ENCODE assay signal across 9 mouse cellular contexts in the genomic region with DNA sequence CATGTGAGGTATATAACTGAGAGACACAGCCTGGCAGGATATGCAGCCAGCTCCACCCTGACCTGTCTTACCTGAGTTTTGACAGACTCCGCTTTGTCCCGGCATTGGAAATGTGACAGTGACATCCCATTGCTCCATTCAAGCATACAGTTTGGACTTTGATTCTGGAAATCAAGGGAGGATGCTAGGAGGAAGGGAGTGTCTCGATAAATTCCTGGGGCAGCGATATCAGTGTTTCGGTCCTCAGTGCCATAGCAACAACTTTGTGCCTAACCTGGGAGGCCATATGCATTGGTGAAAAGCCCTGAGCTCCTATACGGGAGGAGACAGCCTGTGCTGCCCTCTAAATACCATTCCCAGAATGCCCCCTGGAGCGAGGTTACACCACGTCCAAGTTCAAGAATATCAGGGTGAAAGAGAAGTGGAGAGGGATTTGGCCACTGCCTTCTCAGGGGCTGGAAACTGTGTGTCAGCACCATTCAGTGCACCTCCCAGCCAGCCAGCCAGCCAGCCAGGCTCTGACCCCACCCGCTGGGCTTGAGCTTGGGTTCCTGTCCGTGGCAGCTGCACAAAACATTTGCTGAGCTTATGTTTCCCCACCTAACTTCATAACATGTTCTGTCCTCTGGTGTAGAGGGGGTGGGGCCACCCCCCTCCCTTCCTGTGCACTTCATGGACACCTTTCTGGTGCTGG.
DNase-seq lines count a peak whose midpoint lies in the region; ATAC-seq and TF ChIP-seq lines count a peak whose summit lies in the region.
"Had no signal": no experiment of that assay in that cellular context is flagged by ENCODE, and none has a peak within 500 bp of the region (broad histone marks: within the 10 kb centered on the region; RNA-seq: fewer than 3 reads in every experiment).

No protein-coding gene starts in this region.

- 76% methylated on average over 10 of the region's 10 CpGs for WGBS in liver, embryonic 12.5 days (ENCODE audit: insufficient replicate concordance)

- peak overlapping the region; percentile 64; the same call in 1 of the 2 replicates for H3K9ac ChIP-seq in liver, embryonic 12.5 days
- H3K9ac ChIP-seq: embryonic facial prominence, embryonic 12.5 days had no signal

- peak overlapping the region; percentile 89 for H3K27ac ChIP-seq in liver, embryonic 12.5 days
- no peak overlapping the region for H3K27ac ChIP-seq in left cerebral cortex, adult 2 months
- H3K27ac ChIP-seq: embryonic facial prominence, embryonic 12.5 days had no signal

- TF ChIP-seq CTCF in left cerebral cortex, adult 2 months (IDR thresholded peaks at IDR 0.05), result no peak

- no peaks in the 10 kb centered on the region for H3K9me3 ChIP-seq in liver, embryonic 12.5 days (replicated peaks)
- H3K9me3 ChIP-seq: embryonic facial prominence, embryonic 12.5 days had no signal

- H3K27me3 ChIP-seq in liver, embryonic 12.5 days (replicated peaks), result no peaks in the 10 kb centered on the region
- H3K27me3 ChIP-seq: embryonic facial prominence, embryonic 12.5 days had no signal

- H3K4me3 ChIP-seq in liver, embryonic 12.5 days, result no peak overlapping the region
- H3K4me3 ChIP-seq in left cerebral cortex, adult 2 months, result no peak overlapping the region
- H3K4me3 ChIP-seq: embryonic facial prominence, embryonic 12.5 days had no signal

- intact Hi-C loops in heart, postnatal 36 days (cut with DNase I), result loop anchor here (2.0 to 5.0 kb wide), 3 partner anchors 38 to 126 kb away; no protein-coding TSS in a partner anchor
- intact Hi-C loops in left cerebral cortex, adult 2 months (cut with DNase I), result no loop called here

- peak; percentile 18 for DNase-seq in ovary, postnatal 36 days (ENCODE audit: low spot score)
- DNase-seq in ovary, postnatal 14 days (ENCODE audit: low spot score), result no peak
- DNase-seq in heart, postnatal 36 days, result peak; percentile 59 to 65
- peak; percentile 66 for DNase-seq in thymus, postnatal 14 days
- no peak for DNase-seq in frontal cortex, postnatal 25 days (ENCODE audit: low spot score in 2 of 2)
- no peak for DNase-seq in left cerebral cortex, adult 2 months (ENCODE audit: extremely low spot score in 1 of 2, low spot score in 2 of 2)

- ATAC-seq in liver, embryonic 12.5 days, result no peak
- ATAC-seq in megakaryocyte-erythroid progenitor cell, adult 5-6 weeks (replicated peaks; ENCODE audit: low FRiP score, low TSS enrichment, poor library complexity, severe bottlenecking), result no peak

- peaks cover 77% of the 10 kb centered on the region for H3K4me1 ChIP-seq in liver, embryonic 12.5 days

- H3K4me2 ChIP-seq in liver, embryonic 12.5 days, result peak overlapping the region; percentile 56
- H3K4me2 ChIP-seq: embryonic facial prominence, embryonic 12.5 days had no signal

- no peaks in the 10 kb centered on the region for H3K36me3 ChIP-seq in liver, embryonic 12.5 days
- H3K36me3 ChIP-seq: embryonic facial prominence, embryonic 12.5 days had no signal

Comparison
In these comparisons a context has a peak if more than half of its experiments do, and no peak if none do; other contexts are left out.
1. DNase-seq: peak in ovary, postnatal 36 days (single experiment), heart, postnatal 36 days (2 of 2) and thymus, postnatal 14 days (single experiment); none in ovary, postnatal 14 days (single experiment), frontal cortex, postnatal 25 days (0 of 2) and left cerebral cortex, adult 2 months (0 of 2).